Mouse (Mus musculus): ENCODE measurements around the gene Tldc1.

Tldc1 gene

DNA sequence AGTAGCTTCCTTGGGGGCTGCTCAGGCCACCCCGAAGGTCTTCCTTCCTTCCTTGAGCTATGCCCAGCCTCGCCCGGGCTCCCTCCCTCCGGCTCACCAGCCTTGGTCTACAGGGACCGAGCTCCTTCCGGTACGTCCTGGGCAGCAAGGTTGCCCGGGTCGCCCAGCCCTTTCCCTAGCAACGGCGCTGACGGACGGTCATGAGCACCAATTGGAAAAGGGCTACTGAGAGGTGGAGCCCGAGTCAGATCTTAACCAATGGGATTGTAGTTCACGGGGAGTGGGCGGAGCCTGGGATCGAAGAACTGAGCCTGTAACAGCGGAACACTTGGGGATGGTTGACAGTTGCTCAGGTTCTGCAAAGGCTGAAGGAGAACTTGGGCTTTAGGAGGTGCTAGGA lies at the start of gene Tldc1:
Gene Tldc1 (minus strand): TSS at position 154 of the 400 bp plus-strand sequence.
- DNase-seq, result peak; percentile 99 to 100

DNA sequence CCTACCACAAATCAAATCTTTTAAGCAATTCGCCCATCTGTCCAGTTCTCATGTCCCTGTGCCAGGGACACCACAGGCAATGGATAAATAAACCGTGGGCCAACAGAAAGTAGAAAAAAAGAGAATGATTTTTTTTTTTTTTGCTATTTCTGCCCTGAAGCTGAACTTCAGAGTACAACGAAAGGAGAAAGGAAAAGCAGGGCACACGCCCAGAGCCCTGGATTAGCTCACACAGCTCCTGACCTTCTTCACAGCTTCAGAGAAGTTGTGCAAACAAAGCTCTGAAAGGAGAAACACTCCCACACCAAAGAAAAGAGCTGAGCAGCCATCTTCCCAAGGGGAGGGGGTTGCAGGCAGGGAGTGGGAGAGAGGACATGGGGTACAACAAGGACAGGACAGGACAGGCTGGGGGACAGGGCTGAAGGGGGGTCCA lies 49.5 kb upstream of the Tldc1 start:
- no peak for DNase-seq

DNA sequence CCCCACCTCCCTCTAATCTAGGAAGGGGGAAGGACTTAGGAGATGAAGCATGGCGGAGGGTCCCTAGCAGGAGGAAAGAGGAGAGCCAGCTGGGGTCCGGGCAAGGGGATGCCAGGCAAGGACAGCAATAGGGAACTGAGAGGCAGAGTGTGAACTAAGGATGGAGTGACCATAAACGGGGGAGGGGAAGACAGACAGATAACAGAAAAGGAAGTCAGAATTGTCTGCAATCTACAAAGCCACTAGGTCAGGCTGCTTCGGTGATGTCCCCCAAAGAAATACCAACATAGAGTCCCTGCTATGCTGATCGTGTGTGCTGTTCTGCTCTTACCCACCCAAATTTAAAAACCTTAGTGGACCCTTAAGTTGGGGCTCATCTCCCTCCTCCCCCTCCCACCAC lies 48.8 kb upstream of the Tldc1 start:
- no peak for DNase-seq

DNA sequence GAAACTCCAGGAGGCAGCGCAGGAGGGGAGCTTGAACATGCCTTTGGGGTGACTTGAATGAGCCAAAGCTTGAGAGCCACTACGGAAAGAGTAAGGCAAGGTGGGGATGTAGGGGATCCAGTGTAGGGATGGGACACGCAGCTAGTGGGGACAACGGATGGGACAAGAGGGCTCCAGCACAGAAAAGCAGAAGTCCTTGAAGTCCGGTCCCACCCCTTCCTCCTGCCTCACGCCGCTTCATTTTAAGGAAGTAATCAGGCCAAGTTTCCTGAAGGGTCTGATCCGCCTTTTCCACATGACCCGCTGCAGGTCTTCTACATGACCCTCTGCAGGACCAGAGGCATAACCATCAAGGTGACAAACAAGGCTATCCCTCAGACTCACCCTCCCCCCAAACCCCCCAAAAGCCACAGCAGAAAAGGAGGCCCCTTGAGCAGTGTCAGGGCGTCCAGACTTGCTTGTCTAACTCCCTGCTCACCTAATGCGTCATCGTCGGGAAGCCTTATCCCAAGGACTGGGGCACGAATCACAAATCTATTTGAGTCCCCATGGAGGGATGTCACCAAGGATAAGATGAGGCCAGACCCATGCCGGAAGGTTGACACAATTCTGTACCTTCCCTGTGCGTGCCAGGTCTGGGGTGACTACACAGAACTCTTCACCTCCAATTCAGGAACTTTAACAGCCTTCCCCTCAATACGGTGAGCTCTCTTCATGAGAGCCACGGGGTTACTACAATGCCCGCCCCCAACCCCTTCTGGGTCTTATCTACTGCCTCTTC lies 47.9 kb upstream of the Tldc1 start:
- peak; percentile 31 to 35 for DNase-seq

DNA sequence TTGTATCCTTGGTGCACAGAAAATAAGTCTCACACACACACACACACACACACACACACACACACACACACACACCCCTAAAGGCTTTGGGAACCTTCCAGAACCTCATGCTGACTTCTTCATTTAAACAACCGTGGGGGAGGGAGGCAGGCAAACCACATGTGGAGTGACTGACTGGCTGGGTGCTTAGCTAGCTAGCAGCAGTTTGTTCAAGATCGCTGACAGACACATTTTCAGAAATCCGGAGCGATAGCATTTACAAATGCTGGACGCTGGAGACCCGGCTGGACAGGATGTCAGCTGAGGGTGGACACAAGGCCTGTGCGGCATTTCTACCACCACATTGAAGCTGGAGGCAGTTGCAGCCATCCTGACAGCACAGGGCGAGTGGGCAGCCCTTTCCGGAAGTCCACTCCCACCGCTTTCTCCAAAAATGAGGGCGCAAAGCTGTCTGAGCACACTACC lies 46.6 kb upstream of the Tldc1 start:
- peak; percentile 60 to 71 for DNase-seq

DNA sequence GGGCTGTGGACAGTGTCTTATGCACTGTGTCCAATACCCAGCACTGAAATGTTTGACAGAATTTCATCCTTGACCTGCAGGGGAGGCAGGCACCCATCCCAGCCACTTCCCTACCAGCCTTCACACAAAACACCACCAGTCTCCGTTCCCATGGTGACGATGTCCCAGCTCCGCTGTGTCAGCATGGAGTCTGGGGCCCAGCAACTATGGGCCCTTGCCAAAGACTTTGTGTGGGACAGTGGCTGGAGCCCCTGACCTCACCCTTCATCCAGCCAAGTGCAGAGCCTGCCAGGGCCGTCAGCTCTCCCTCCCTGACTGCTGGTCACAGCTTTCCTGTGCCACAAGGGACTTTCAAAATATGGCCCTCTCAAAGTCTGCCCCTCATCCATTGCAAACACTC lies 45.9 kb upstream of the Tldc1 start:
- peak; percentile 60 to 70 for DNase-seq

DNA sequence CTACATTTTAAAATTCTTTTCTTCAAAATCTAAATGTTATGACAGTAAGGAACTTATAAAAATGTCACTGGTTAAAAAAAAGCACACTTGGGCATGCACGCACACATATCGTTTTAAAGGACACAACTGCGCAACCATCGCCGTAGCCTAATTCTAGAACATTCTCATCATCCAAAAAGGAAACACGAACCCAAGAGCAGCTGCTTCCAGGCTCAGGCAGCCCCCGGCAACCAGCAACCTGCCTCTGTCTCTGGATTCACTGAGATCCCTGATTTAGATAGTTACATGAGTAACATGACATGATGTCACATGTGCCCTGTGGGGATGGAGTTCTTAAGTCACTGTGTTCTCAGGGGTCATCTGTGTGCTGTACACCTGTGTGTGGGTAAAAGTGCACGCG lies 45.1 kb upstream of the Tldc1 start:
- DNase-seq, result no peak

DNA sequence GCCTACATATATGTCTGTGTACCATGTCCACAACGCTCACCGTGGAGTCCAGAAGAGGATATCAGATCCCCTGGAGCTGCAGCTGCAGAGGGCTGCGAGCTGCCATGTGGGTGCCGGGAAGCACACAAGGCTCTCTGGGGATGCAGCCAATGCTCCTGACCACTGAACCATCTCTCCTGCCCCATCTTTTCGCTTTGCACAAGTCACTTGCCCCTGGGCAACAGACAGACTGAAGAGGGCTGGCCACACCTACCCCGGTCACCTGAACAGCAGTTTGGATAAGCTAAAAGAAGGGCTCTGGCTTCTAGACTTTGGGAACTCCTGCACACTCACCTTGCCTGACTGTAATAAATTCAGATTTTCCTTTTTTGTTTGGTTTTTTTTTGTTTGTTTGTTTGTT lies 43.5 kb upstream of the Tldc1 start:
- DNase-seq, result peak; percentile 63 to 70

DNA sequence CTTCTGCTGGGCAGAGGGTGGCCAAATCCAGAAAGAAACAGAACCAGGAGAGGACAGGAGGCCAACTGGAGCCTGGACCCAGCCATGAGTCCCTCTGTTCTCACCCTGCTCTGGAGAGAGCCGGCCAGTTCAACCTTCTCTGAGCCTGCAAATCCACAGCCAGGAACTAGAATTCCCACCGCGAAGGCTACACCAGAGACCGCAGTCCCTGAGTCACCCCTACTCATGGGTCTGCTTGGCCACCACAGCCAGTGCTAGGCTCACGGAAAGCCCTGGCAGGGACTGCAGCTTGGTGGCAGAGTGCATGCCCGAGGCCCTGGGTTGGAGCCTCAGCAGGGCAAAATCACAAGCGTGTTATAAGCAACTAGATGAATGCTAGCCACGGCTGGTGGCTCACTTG lies 41.8 kb upstream of the Tldc1 start:
- DNase-seq, result no peak

DNA sequence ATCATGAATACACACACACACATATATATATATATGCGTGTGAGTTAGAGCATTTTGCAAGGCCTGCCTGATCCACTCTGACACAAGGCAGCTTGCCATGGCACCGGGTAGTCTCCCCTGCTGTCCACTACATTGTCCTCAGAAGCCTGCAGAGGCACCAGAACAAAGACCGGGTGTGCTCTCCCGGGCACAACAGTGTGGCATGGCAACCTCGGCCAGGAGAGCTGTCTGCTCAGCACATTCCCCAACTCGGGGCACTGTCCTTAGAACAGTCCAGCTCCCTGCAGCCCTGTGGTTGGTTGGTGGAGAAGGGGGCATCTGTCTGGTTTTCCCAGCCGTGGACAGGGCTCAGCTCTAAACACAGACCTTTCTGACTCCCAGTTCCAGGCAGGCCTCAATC lies 41.1 kb upstream of the Tldc1 start:
- peak; percentile 74 to 83 for DNase-seq

DNA sequence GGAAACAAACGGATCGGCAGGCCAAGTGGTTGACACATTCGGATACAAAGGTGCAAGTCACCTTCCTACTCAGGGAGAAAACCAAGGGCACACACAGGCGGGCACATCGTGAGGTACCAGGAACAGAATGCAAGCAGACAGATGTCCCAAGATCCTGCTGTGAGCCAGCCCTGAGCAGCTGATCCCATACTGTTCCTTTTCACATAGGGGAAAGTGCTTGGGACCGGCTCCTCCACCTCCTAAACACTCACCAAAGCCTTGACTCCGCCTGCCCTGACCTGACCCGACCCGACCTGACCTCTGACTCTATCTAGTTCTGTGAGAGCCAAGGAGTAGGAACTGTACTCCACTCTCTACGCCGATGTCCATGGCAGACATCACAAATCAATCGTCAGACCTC lies 39.2 kb upstream of the Tldc1 start:
- DNase-seq, result peak in 1 of 2 experiments; percentile 45

DNA sequence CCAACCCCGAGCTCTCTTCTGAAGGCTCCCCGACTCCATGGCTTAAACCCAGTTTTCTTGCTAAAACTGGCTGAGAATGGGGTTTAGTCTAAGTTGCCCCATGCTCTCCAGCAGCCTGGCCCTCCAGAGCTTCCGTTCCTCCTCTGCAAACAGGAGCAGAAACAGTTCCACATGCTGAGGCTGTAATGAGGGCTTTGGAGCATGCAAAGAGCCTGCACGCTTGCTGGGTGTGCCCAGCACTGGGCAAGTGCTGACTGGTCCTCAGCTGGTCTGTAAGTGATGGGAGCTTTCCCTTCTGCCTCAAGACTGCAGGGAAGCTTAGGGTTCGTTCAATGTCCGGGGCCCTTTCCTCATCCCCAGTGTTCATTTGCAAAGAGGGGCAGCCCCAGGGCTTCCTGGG lies 38.0 kb upstream of the Tldc1 start:
- DNase-seq, result peak in 1 of 2 experiments; percentile 6

DNA sequence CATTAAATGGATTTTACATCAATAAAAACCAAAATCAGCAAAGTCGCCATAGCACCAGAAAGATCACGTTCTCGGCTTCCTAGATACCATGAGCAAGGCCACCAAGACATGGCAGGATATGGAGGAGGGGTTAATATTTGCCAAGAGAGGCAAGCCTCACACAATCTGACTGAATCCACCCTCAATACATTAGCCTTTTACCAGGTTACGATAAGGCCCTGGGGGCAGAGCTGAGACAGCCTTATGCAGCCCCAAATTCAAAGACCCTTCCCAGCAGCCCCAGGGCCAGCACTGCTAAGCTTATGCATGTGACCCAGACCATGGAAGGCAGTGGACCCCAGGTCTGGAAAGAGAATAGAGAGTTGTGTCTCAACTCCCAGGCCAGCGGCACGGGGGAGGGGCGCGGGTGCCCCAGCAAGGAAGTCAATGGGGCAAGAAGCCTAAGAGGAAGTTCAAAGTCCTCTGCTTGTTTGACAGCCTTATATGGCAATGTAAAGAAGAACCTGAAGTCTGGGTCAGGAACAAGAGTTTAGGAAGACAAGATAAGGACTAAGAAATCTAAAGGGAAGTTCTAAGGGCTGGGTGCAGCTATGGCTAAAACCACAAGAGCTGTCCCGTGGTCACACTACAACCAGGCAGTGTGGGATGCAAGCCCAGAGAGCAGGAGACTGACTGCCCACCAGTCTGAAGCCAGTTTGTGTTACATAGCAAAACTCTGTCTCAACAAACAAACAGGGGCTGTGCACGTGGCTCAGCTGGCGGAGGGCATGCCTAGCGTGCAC lies 34.6 kb upstream of the Tldc1 start:
- peak in 1 of 2 experiments; percentile 74 for DNase-seq

DNA sequence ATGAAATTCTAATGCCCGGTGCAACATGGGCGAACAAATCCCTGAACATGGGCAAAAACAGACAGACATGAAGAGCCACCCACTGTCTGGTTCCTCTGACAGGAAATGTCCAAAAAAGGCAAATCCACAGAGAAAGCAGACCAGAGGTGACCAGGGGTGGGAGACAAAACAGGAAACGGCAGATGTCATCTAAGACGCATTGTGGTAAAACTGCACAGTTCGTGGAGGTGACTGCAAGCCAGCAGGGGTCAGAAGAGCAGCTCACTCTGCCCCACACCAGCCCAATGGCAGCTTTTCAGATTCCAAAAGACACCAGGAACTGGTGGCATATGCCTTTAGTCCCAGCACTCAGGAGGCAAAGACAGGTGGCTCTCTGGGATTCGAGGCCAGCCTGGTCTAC lies 33.7 kb upstream of the Tldc1 start:
- DNase-seq, result peak; percentile 51 to 53

DNA sequence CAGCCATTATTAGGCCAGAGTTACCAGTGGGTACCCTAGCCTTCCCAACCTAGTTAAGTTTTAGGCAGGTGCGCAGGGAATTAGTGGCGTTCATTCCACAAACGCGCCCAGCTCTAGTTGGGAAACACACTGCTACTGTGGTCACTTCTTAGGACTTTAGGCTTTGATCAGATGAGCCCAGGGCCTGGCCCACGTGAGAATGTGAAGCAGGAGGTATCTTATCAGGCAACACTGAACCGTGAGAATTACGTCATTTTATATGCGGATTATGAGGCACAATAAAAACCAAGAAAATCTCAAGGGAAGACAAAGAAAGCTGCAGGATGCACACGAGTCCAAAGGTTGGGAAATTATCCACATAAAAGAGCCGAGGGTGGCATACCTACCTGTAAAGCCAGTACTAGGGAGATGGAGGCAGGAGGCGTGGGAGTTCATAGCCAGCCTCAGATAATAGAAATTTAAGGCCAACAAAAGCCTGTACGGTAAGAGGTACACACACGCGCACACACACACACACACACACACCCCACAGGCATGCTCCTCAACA lies 32.8 kb upstream of the Tldc1 start:
- no peak for DNase-seq

DNA sequence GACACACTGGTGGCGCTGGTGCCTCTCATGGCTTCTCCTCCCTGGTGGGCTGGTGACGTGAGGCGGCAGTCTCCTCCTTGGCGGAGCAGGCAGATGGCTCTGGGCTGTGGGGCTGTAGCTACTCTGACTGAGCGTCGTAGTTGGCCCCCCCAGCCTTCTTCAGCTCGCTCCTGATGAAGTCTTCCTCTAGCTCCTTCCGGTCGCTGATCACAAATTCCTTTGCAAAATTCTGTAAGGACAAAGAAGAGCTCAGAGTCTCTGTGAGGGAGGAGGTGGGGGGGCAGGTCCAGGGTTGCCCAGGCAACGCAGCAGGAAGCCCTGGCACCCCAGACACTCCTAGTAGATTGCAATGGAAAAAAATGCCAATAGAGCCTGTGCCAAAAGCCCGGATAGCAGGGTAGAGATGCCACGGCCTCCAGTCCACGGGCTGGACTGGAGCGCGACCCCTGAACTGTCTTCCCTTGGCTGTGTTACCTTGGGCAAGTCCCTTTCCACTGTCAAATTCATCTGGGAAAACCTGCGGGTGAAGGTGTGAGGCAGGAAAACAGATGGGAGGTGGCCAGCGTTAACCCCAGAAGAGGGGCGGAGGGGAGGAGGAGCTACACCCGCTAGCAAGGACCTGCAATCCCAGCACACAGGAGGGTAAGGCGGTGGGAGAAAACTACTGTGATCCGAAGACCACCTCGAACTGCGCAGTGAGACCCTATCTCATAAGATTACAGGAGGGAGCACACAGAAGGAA lies 32.1 kb upstream of the Tldc1 start:
- DNase-seq, result no peak

DNA sequence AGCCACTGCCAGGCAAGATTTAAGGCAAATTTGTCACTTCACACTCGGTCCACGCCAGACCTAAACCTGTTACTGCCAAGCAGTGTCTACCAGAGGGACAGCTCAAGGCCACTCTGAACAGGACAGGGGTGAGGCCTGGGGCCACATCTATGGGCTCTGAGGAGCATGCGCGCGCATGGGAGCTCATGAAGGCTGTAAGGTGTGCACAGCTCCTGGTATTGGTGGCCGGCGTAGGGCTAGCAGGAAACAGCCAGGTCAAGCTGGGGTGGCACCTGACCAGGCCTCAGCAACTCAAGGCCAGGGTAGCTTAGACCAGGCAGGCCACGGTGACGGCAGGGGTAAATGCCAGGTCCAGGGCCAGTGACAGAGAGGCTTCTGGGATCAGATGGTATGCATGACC lies 31.4 kb upstream of the Tldc1 start:
- no peak for DNase-seq

DNA sequence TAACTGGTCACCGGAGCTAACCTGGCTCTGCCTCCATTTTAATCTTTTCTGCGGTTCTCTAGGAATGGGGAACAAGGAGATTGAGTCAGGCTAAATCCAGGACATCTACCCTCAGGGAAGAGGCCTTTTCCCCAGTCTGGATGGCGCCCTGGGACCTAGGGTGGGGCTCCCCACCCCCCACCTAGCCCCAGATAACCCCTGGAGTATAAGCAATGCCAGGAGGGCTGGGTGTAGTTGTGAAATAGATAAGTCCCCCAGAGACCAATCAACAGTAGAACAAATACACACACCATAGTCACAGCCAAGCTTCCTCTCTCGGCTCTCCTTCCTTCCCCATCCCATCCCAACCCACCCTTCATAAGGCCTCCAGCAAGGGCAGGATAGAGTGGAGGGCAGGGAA lies 29.5 kb upstream of the Tldc1 start:
- DNase-seq, result no peak

DNA sequence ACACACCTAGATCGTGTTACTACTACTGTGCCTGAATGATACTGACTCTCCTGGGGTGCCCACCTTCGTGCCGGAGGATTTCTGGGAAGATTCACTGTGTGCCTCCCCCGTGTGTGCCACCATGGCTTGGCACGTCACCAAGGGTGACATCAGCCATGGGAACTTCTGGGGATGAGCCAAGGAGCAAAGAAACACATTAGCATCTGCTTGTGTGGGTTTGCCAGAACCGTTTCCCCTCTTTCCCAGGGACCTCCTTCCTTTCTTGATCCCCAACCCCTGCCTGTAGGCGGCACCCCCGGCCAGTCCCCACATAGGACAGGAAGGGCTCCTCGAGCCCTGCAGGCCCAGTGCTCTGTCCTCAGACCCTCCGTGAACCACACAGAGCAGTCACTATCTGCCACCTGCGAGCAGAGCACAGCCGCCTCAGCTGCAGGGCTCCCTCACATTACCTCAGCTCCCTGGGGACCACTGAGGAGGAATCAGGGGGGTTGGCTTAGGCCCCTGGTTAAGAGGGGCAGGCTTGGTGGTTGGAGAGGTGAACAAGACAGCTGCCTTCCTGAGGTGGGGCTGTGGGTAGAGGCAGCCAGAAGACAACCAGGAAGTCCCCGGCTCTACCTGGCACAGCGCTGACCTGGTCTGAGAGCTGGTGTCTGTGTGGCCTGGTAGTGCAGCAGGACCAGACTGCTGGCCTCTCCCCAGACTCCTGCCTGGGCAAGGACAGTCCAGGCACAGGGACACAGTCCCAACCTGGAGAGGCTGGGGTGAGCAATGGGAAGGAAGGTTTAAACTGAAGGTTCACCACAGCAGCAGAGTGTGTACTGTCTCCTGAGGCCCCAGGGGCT lies 28.4 kb upstream of the Tldc1 start:
- DNase-seq, result peak in 1 of 2 experiments; percentile 59

DNA sequence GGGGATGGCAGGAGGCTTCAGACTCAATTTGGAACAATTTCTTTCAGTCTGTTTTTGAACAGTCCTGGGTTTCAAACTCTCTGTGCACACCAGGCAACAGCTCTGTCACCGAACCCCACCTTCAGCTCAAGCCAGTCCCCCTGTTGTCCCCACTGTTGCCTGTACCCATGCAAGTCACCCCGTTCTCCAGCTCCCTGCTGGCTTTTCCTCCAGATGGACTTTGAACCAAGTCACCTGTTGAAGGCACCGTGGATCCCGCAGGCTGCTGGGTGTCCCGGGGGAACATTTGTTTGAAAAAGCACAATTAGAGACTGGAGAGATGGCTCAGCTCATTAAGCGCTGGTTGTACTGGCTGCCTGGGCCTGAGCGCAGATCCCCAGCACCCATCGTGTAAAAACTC lies 27.1 kb upstream of the Tldc1 start:
- DNase-seq, result peak in 1 of 2 experiments; percentile 38

DNA sequence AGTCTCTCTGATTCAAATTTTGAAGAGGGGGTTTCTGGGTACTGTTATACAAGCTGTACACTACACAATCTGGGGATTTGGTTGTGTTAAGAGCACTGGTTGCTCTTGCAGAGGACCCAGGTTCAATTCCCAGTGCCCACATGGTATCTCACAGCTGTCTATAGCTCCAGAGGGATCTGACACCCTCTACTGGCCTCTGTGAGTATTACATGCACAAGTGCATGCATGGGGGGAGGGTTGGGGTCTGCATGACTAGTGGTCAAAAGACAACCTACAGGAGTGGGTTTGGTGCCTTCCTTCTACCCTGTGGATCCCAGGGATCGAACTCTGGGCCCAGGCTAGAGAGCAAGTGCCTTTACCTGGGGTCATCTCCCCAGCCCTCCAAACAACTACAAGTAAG lies 24.4 kb upstream of the Tldc1 start:
- no peak for DNase-seq

DNA sequence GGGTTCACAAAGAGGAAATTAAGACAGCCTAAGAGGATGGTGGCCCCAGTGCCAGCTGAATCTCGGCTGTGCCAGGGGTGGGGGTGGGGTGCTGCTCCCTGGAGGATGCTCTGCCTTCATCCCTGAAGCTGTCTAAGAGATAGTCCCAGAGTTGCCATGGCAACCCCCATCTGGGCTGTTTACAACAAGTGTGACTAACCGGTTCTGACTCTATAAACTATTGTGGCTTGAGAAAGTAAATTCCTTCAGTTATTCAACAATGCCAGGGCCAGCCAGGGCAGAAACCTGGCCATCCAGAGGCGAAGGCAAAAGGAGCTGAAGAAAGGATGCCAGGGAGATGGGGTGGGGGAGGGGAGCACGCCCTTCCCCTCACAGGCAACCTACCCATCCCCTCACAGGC lies 23.0 kb upstream of the Tldc1 start:
- no peak for DNase-seq

Data from kidney, postnatal 36 days (tissue).